Mouse (Mus musculus) lung, postnatal 36 days (tissue): ENCODE data around the gene Foxn3.
A peak's percentile ranks its signal among the peaks of the same experiment; 100 is the strongest.

Experiments used
- DNase-seq: peaks from one replicate; pipeline ENCODE4 v3.0.0; 2022; ENCODE audit warnings: mixed read lengths

Foxn3 gene

GRCm38 (mm10) chr12:99280826-99281225 lies 282.6 kb downstream of the Foxn3 start:
- no peak for DNase-seq

GRCm38 (mm10) chr12:99280291-99280690 lies 283.1 kb downstream of the Foxn3 start:
- DNase-seq = no peak

- DNase-seq = no peak
Measured at GRCm38 (mm10) chr12:99279426-99279825, 284.0 kb downstream of the Foxn3 start.

- DNase-seq = no peak
Measured at GRCm38 (mm10) chr12:99274589-99274988, 288.8 kb downstream of the Foxn3 start.

GRCm38 (mm10) chr12:99269396-99269795 lies 294.0 kb downstream of the Foxn3 start:
- DNase-seq = peak; percentile 73

GRCm38 (mm10) chr12:99268954-99269353 lies 294.4 kb downstream of the Foxn3 start:
- DNase-seq = no peak

GRCm38 (mm10) chr12:99267732-99268131 lies 295.6 kb downstream of the Foxn3 start:
- peak; percentile 53 for DNase-seq

- no peak for DNase-seq
Measured at GRCm38 (mm10) chr12:99266434-99266833, 296.9 kb downstream of the Foxn3 start.

GRCm38 (mm10) chr12:99265777-99266176 lies 297.6 kb downstream of the Foxn3 start:
- DNase-seq = no peak

- DNase-seq = peak; percentile 24
Measured at GRCm38 (mm10) chr12:99264386-99264785, 299.0 kb downstream of the Foxn3 start.

- DNase-seq = no peak
Measured at GRCm38 (mm10) chr12:99263592-99264335, 299.6 kb downstream of the Foxn3 start.

- DNase-seq = peak; percentile 45
Measured at GRCm38 (mm10) chr12:99262840-99263239, 300.5 kb downstream of the Foxn3 start.

GRCm38 (mm10) chr12:99262066-99262599 lies 301.2 kb downstream of the Foxn3 start:
- DNase-seq = peak; percentile 56

- DNase-seq = peak; percentile 30
Measured at GRCm38 (mm10) chr12:99260171-99260570, 303.2 kb downstream of the Foxn3 start.

- DNase-seq = no peak
Measured at GRCm38 (mm10) chr12:99257570-99257969, 305.8 kb downstream of the Foxn3 start.

GRCm38 (mm10) chr12:99256997-99257396 lies 306.4 kb downstream of the Foxn3 start:
- peak; percentile 28 for DNase-seq

GRCm38 (mm10) chr12:99256463-99256862 lies 306.9 kb downstream of the Foxn3 start:
- no peak for DNase-seq

GRCm38 (mm10) chr12:99254436-99254835 lies 308.9 kb downstream of the Foxn3 start:
- no peak for DNase-seq

GRCm38 (mm10) chr12:99253562-99253961 lies 309.8 kb downstream of the Foxn3 start:
- no peak for DNase-seq

GRCm38 (mm10) chr12:99248606-99249005 lies 314.8 kb downstream of the Foxn3 start:
- DNase-seq = no peak

GRCm38 (mm10) chr12:99247939-99248338 lies 315.4 kb downstream of the Foxn3 start:
- no peak for DNase-seq

GRCm38 (mm10) chr12:99246984-99247746 lies 316.2 kb downstream of the Foxn3 start:
- no peak for DNase-seq

- no peak for DNase-seq
Measured at GRCm38 (mm10) chr12:99244673-99245072, 318.7 kb downstream of the Foxn3 start.

GRCm38 (mm10) chr12:99244264-99244663 lies 319.1 kb downstream of the Foxn3 start:
- DNase-seq = no peak
